Comparison of ENCODE assay signal across 10 mouse cellular contexts in genomic region chr13:99323632-99324336, GRCm38 (mm10). TPM values are rescaled to one million over a fixed set of nuclear protein-coding genes. Genes with fewer than 3 reads are reported as not detected.
DNase-seq lines count a peak whose midpoint lies in the region; ATAC-seq lines count a peak whose summit lies in the region.
"Had no signal": no experiment of that assay in that cellular context is flagged by ENCODE, and none has a peak within 500 bp of the region (broad histone marks: within the 10 kb centered on the region; RNA-seq: fewer than 3 reads in every experiment).

No protein-coding gene starts in this region.

- DNase-seq in hindbrain, embryonic 11.5 days (ENCODE audit: low spot score) = no peak
- DNase-seq in 3T3-L1 (ENCODE audit: low read depth, low spot score) (peak; percentile 51), ZHBTc4 (ENCODE audit: low read depth, low spot score) (peak; percentile 52)
- peak; percentile 25 for DNase-seq in heart, postnatal 4 days
- DNase-seq in right cerebral cortex, adult 2 months (ENCODE audit: low spot score in 2 of 2) = no peak
- DNase-seq in frontal cortex, adult 2 months (ENCODE audit: extremely low spot score in 1 of 2, low spot score in 1 of 2) = no peak
- DNase-seq in thymus, adult 18-20 months = no peak
- DNase-seq: thymus, adult 2 months had no signal

- no peak overlapping the region for H3K4me2 ChIP-seq in hindbrain, embryonic 11.5 days (replicated peaks; ENCODE audit: low read depth, low read length)
- no peak overlapping the region for H3K4me2 ChIP-seq in hindbrain, embryonic 16.5 days (ENCODE audit: low read length)
- H3K4me2 ChIP-seq: liver, embryonic 12.5 days had no signal

- no peaks in the 10 kb centered on the region for H3K4me1 ChIP-seq in hindbrain, embryonic 11.5 days (replicated peaks; ENCODE audit: control insufficient read depth, insufficient read depth, low read length)
- H3K4me1 ChIP-seq in hindbrain, embryonic 16.5 days (ENCODE audit: control insufficient read depth, insufficient read depth, low read depth, low read length) = no peaks in the 10 kb centered on the region
- H3K4me1 ChIP-seq: liver, embryonic 12.5 days had no signal

- no peak overlapping the region for H3K4me3 ChIP-seq in hindbrain, embryonic 11.5 days (ENCODE audit: low read depth, low read length)
- H3K4me3 ChIP-seq in hindbrain, embryonic 16.5 days (ENCODE audit: low read length) = no peak overlapping the region
- H3K4me3 ChIP-seq: liver, embryonic 12.5 days had no signal

- ATAC-seq in hindbrain, embryonic 11.5 days (ENCODE audit: low FRiP score) = 0 out of 2 replicates have a peak, but pooled peaks have one; percentile 22
- no peak for ATAC-seq in hindbrain, embryonic 16.5 days
- ATAC-seq: liver, embryonic 12.5 days had no signal

- H3K27me3 ChIP-seq in hindbrain, embryonic 11.5 days (ENCODE audit: control insufficient read depth, insufficient read depth, low read length) = no peaks in the 10 kb centered on the region
- H3K27me3 ChIP-seq in hindbrain, embryonic 16.5 days (replicated peaks; ENCODE audit: control insufficient read depth, insufficient read depth, low read length) = no peaks in the 10 kb centered on the region
- H3K27me3 ChIP-seq: liver, embryonic 12.5 days had no signal

- H3K9ac ChIP-seq in hindbrain, embryonic 11.5 days (ENCODE audit: low read depth, low read length) = no peak overlapping the region
- no peak overlapping the region for H3K9ac ChIP-seq in hindbrain, embryonic 16.5 days (ENCODE audit: low read depth, low read length)
- H3K9ac ChIP-seq: liver, embryonic 12.5 days had no signal

- no peak overlapping the region for H3K27ac ChIP-seq in hindbrain, embryonic 11.5 days (ENCODE audit: low read depth, low read length)
- no peak overlapping the region for H3K27ac ChIP-seq in hindbrain, embryonic 16.5 days (ENCODE audit: low read depth, low read length)
- H3K27ac ChIP-seq: liver, embryonic 12.5 days had no signal

- no peaks in the 10 kb centered on the region for H3K9me3 ChIP-seq in hindbrain, embryonic 11.5 days (ENCODE audit: control insufficient read depth, low read length)
- no peaks in the 10 kb centered on the region for H3K9me3 ChIP-seq in hindbrain, embryonic 16.5 days (ENCODE audit: control insufficient read depth, low read length)
- H3K9me3 ChIP-seq: liver, embryonic 12.5 days had no signal

- WGBS in hindbrain, embryonic 11.5 days = 73% methylated on average over 7 of the region's 7 CpGs
- WGBS in hindbrain, embryonic 16.5 days = 70% methylated on average over 7 of the region's 7 CpGs

- peaks cover 3% of the 10 kb centered on the region; the same call in 1 of the 2 replicates for H3K36me3 ChIP-seq in hindbrain, embryonic 11.5 days (ENCODE audit: control insufficient read depth, insufficient read depth, low read length)
- peaks cover 22% of the 10 kb centered on the region for H3K36me3 ChIP-seq in hindbrain, embryonic 16.5 days (ENCODE audit: control insufficient read depth, insufficient read depth, low read length)

RNA-seq across cellular contexts. Expression of gene Ptcd2, which starts 20.7 kb away (rescaled TPM):
- 51.9 and 56.8 TPM in 2 replicates for polyA plus RNA-seq in hindbrain, embryonic 11.5 days (2014; fragmentation: Nextera tagmentation; extraction: Ambion mirVana)
- 53.6 and 59.4 TPM in 2 replicates for polyA plus RNA-seq in hindbrain, embryonic 16.5 days (2015; fragmentation: Nextera tagmentation; extraction: Ambion mirVana)
- total RNA-seq in heart, postnatal 4 days (2021) = 10 to 100 TPM; 37.9 to 40.6 TPM
- polyA plus RNA-seq in frontal cortex, adult 2 months (2012; rRNA removed) = 33.3 and 35.3 TPM in 2 replicates

RNA-seq across cellular contexts. Expression of gene Mrps27, which starts 20.8 kb away (rescaled TPM):
- 55.6 and 59.2 TPM in 2 replicates for polyA plus RNA-seq in hindbrain, embryonic 11.5 days (2014; fragmentation: Nextera tagmentation; extraction: Ambion mirVana)
- 46.8 and 47.6 TPM in 2 replicates for polyA plus RNA-seq in hindbrain, embryonic 16.5 days (2015; fragmentation: Nextera tagmentation; extraction: Ambion mirVana)
- 10 to 100 TPM; 50.9 to 52.2 TPM for total RNA-seq in heart, postnatal 4 days (2021)
- polyA plus RNA-seq in frontal cortex, adult 2 months (2012; rRNA removed) = 29.7 and 33.5 TPM in 2 replicates

Comparison
In these comparisons a context has a peak if more than half of its experiments do, and no peak if none do; other contexts are left out.
1. DNase-seq: peak in 3T3-L1 (single experiment), ZHBTc4 (single experiment) and heart, postnatal 4 days (single experiment); none in hindbrain, embryonic 11.5 days (single experiment), right cerebral cortex, adult 2 months (0 of 2), frontal cortex, adult 2 months (0 of 2) and thymus, adult 18-20 months (0 of 2).